Mouse (Mus musculus): ENCODE measurements at regions not wholly inside any gene's neighbourhood (a gene's known extent, or its start where the extent isn't known, plus 50 kb on each side); places are given as distances from the start of the nearest gene placed in this dataset.

DNA sequence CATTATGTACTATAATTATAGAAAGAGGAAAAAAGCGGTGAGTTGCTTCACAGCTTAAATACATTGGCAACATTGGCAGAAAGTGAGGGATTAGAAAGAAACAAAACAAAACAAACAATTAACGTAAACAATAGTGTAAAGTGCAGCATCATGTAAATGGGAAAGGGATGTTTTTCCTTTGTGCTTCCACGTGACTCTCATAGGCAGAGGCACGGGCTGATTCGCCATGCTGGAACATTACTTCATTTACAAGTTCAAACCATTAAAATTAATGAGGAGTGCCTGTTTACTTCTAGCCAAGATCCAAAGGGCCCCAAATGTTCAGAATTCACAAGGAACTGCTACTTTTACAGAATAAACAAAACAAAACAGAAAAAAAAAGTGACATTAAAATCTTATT is 1593.4 kb upstream of the Tenm2 start:
- TF ChIP-seq CTCF (IDR thresholded peaks at IDR 0.05; ENCODE audit: low read depth) (no peak), EP300 (IDR thresholded peaks at IDR 0.05; ENCODE audit: low read depth) (no peak)

All from heart, postnatal 0 days (tissue).